Comparison of ENCODE assay signal across 10 mouse cellular contexts in genomic region chr19:37877511-37878167, GRCm38 (mm10).
A peak's percentile ranks its signal among the peaks of the same experiment; 100 is the strongest.
DNase-seq lines count a peak whose midpoint lies in the region; ATAC-seq and TF ChIP-seq lines count a peak whose summit lies in the region.
"Had no signal": no experiment of that assay in that cellular context is flagged by ENCODE, and none has a peak within 500 bp of the region (broad histone marks: within the 10 kb centered on the region; RNA-seq: fewer than 3 reads in every experiment).

No protein-coding gene starts in this region.

- H3K9me3 ChIP-seq in ES-Bruce4 (replicated peaks; ENCODE audit: control insufficient read depth, insufficient read depth, low read length, poor library complexity, severe bottlenecking): peaks cover 18% of the 10 kb centered on the region
- no peaks in the 10 kb centered on the region for H3K9me3 ChIP-seq in hindbrain, postnatal 0 days (ENCODE audit: low read length)
- no peaks in the 10 kb centered on the region for H3K9me3 ChIP-seq in limb, embryonic 12.5 days

- H3K4me1 ChIP-seq in ES-Bruce4 (ENCODE audit: control insufficient read depth, insufficient read depth, low read length): peaks cover 1% of the 10 kb centered on the region
- H3K4me1 ChIP-seq in hindbrain, postnatal 0 days (ENCODE audit: insufficient read depth, low read length): 0 out of 2 replicates have a peak, but pooled peaks cover 6% of the 10 kb centered on the region
- H3K4me1 ChIP-seq in limb, embryonic 12.5 days (replicated peaks): peaks cover 13% of the 10 kb centered on the region

- ATAC-seq in hindbrain, postnatal 0 days: no peak
- ATAC-seq in limb, embryonic 12.5 days (ENCODE audit: insufficient number of reproducible peaks, insufficient read depth, low FRiP score, low TSS enrichment, low read depth): no peak

- peak; percentile 25 for DNase-seq in brain, embryonic 14.5 days (ENCODE audit: low read depth)
- DNase-seq in hindbrain, postnatal 0 days (ENCODE audit: low spot score): no peak
- no peak for DNase-seq in frontal cortex, postnatal 36 days (ENCODE audit: low spot score in 2 of 2)
- DNase-seq in right cerebral cortex, postnatal 36 days (ENCODE audit: low spot score in 2 of 2): no peak
- no peak for DNase-seq in left cerebral cortex, adult 2 months (ENCODE audit: extremely low spot score in 1 of 2, low spot score in 2 of 2)
- no peak for DNase-seq in testis, postnatal 10 days (ENCODE audit: low spot score)
- DNase-seq: cerebellum, postnatal 36 days; lung, adult 2 months had no signal

- no peak for TF ChIP-seq CTCF in ES-Bruce4 (IDR thresholded peaks at IDR 0.05; ENCODE audit: low read depth, low read length)
- TF ChIP-seq CTCF in brain, embryonic 14.5 days (IDR thresholded peaks at IDR 0.05; ENCODE audit: borderline replicate concordance, extremely low read depth, insufficient read depth, insufficient read length): no peak
- TF ChIP-seq CTCF in hindbrain, postnatal 0 days (IDR thresholded peaks at IDR 0.05; ENCODE audit: low read depth): no peak
- no peak for TF ChIP-seq CTCF in left cerebral cortex, adult 2 months (IDR thresholded peaks at IDR 0.05)

- peak; percentile 94 for TF ChIP-seq EP300 in ES-Bruce4 (IDR thresholded peaks at IDR 0.05; ENCODE audit: insufficient read depth, low read depth, low read length)

- 6% methylated on average over 20 of the region's 20 CpGs for whole genome bisulfite sequencing in hindbrain, postnatal 0 days
- WGBS in limb, embryonic 12.5 days: 4% methylated on average over 20 of the region's 20 CpGs

- H3K9ac ChIP-seq in ES-Bruce4 (ENCODE audit: low read depth, poor library complexity, severe bottlenecking): no peak overlapping the region
- no peak overlapping the region for H3K9ac ChIP-seq in hindbrain, postnatal 0 days (replicated peaks; ENCODE audit: low read length)
- no peak overlapping the region for H3K9ac ChIP-seq in limb, embryonic 12.5 days (replicated peaks)

- no peak overlapping the region for H3K27ac ChIP-seq in ES-Bruce4 (ENCODE audit: insufficient read depth, low read length)
- no peak overlapping the region for H3K27ac ChIP-seq in hindbrain, postnatal 0 days
- no peak overlapping the region for H3K27ac ChIP-seq in limb, embryonic 12.5 days
- no peak overlapping the region for H3K27ac ChIP-seq in left cerebral cortex, adult 2 months

- H3K27me3 ChIP-seq in ES-Bruce4 (ENCODE audit: control insufficient read depth, insufficient read depth, low read length, poor library complexity, severe bottlenecking): no peaks in the 10 kb centered on the region; the same call in 1 of the 2 replicates
- peaks cover 11% of the 10 kb centered on the region for H3K27me3 ChIP-seq in hindbrain, postnatal 0 days (ENCODE audit: insufficient read depth, low read length)
- peaks cover 45% of the 10 kb centered on the region for H3K27me3 ChIP-seq in limb, embryonic 12.5 days

- no peak for TF ChIP-seq POLR2A in ES-Bruce4 (IDR thresholded peaks at IDR 0.05; ENCODE audit: insufficient read depth, low read length)
- TF ChIP-seq POLR2A in brain, embryonic 14.5 days (IDR thresholded peaks at IDR 0.05; ENCODE audit: borderline replicate concordance, extremely low read depth, insufficient read depth, insufficient read length, poor library complexity, severe bottlenecking): no peak

- no peaks in the 10 kb centered on the region for H3K36me3 ChIP-seq in ES-Bruce4 (ENCODE audit: control insufficient read depth, insufficient read depth, low read length, poor library complexity, severe bottlenecking)
- H3K36me3 ChIP-seq in hindbrain, postnatal 0 days (ENCODE audit: insufficient read depth, low read length): no peaks in the 10 kb centered on the region
- H3K36me3 ChIP-seq in limb, embryonic 12.5 days: no peaks in the 10 kb centered on the region

- intact Hi-C loops in left cerebral cortex, adult 2 months (cut with DNase I): no loop called here

- H3K4me2 ChIP-seq in hindbrain, postnatal 0 days (ENCODE audit: low read depth, low read length): peak overlapping the region; percentile 34
- H3K4me2 ChIP-seq in limb, embryonic 12.5 days: peak overlapping the region; percentile 37

- no peak overlapping the region for H3K4me3 ChIP-seq in ES-Bruce4 (ENCODE audit: low read depth, low read length)
- peak overlapping the region; percentile 19; the same call in 1 of the 2 replicates for H3K4me3 ChIP-seq in hindbrain, postnatal 0 days (ENCODE audit: low read length)
- H3K4me3 ChIP-seq in limb, embryonic 12.5 days (replicated peaks): peak overlapping the region; percentile 11; the same call in 1 of the 2 replicates
- no peak overlapping the region for H3K4me3 ChIP-seq in left cerebral cortex, adult 2 months

Comparison
In these comparisons a context has a peak if more than half of its experiments do, and no peak if none do; other contexts are left out.
1. H3K4me3 ChIP-seq: peak in hindbrain, postnatal 0 days (single experiment) and limb, embryonic 12.5 days (single experiment); none in ES-Bruce4 (single experiment) and left cerebral cortex, adult 2 months (single experiment).